In the genomic region with DNA sequence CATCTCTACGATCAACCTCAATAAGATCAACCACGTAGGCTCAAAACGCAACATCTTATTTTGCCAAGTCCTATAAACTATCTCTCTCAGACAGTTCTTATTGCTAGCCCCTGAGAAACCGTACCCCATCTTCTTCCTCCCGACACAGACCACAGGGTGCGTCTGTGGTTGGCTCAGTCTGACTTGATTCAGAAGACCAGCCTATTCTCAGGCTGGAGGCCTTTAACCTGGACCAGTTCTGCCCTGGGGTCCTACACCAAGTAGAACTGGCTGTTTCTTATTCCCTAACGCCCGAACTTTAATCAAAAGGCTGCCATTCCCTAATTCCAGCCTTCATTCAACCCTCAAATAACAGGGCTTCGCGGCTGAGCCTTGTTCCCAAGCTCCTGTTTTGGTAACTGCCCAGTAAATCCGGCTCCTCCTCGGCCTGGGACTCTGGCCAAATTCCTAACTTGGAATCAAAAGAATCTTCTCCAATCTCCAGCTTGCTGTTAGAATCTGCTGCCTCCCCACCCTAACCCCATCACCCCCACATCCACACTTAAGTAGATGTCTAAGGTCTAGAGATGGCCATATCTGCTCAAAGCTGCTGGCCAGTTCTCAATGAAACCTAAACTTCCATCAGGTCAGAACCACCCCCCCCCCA, we compare ENCODE assay signal across 7 mouse cellular contexts.
DNase-seq lines count a peak whose midpoint lies in the region; ATAC-seq lines count a peak whose summit lies in the region.

No protein-coding gene starts in this region.

- no peaks in the 10 kb centered on the region for H3K36me3 ChIP-seq in kidney, embryonic 15.5 days
- no peaks in the 10 kb centered on the region for H3K36me3 ChIP-seq in embryonic facial prominence, embryonic 15.5 days
- H3K36me3 ChIP-seq in lung, embryonic 15.5 days = no peaks in the 10 kb centered on the region

- 68% methylated on average over 12 of the region's 12 CpGs for WGBS in kidney, embryonic 15.5 days
- WGBS in embryonic facial prominence, embryonic 15.5 days = 52% methylated on average over 12 of the region's 12 CpGs
- 55% methylated on average over 12 of the region's 12 CpGs for WGBS in lung, embryonic 15.5 days

- H3K4me3 ChIP-seq in kidney, embryonic 15.5 days (replicated peaks) = no peak overlapping the region
- H3K4me3 ChIP-seq in embryonic facial prominence, embryonic 15.5 days (replicated peaks) = no peak overlapping the region
- no peak overlapping the region for H3K4me3 ChIP-seq in lung, embryonic 15.5 days

- peaks cover 9% of the 10 kb centered on the region; the same call in 1 of the 2 replicates for H3K27me3 ChIP-seq in kidney, embryonic 15.5 days
- no peaks in the 10 kb centered on the region for H3K27me3 ChIP-seq in embryonic facial prominence, embryonic 15.5 days
- H3K27me3 ChIP-seq in lung, embryonic 15.5 days = no peaks in the 10 kb centered on the region

- H3K9ac ChIP-seq in kidney, embryonic 15.5 days = no peak overlapping the region
- no peak overlapping the region for H3K9ac ChIP-seq in embryonic facial prominence, embryonic 15.5 days
- no peak overlapping the region for H3K9ac ChIP-seq in lung, embryonic 15.5 days

- no peak overlapping the region for H3K27ac ChIP-seq in kidney, embryonic 15.5 days
- no peak overlapping the region; the same call in 1 of the 2 replicates for H3K27ac ChIP-seq in embryonic facial prominence, embryonic 15.5 days (replicated peaks)
- H3K27ac ChIP-seq in lung, embryonic 15.5 days = no peak overlapping the region

- DNase-seq in kidney, adult 18-20 months = peak; percentile 54
- DNase-seq in gastrocnemius, postnatal 10 days = peak; percentile 47
- DNase-seq in cerebellum, adult 9-10 months = no peak
- no peak for DNase-seq in thymus, postnatal 0 days (ENCODE audit: low spot score)

- ATAC-seq in kidney, embryonic 15.5 days (replicated peaks; ENCODE audit: low FRiP score) = no peak
- peak; percentile 70 for ATAC-seq in embryonic facial prominence, embryonic 15.5 days (ENCODE audit: insufficient number of reproducible peaks, low FRiP score, low TSS enrichment, low read depth)
- peak; percentile 62 for ATAC-seq in lung, embryonic 15.5 days (ENCODE audit: borderline replicate concordance, extremely low read depth, low FRiP score, low TSS enrichment)

- H3K4me2 ChIP-seq in kidney, embryonic 15.5 days = no peak overlapping the region
- H3K4me2 ChIP-seq in embryonic facial prominence, embryonic 15.5 days (replicated peaks) = no peak overlapping the region
- H3K4me2 ChIP-seq in lung, embryonic 15.5 days = no peak overlapping the region

- no peaks in the 10 kb centered on the region for H3K9me3 ChIP-seq in kidney, embryonic 15.5 days (replicated peaks)
- H3K9me3 ChIP-seq in embryonic facial prominence, embryonic 15.5 days (replicated peaks) = no peaks in the 10 kb centered on the region
- H3K9me3 ChIP-seq in lung, embryonic 15.5 days = no peaks in the 10 kb centered on the region

- peaks cover 36% of the 10 kb centered on the region for H3K4me1 ChIP-seq in kidney, embryonic 15.5 days
- peaks cover 33% of the 10 kb centered on the region for H3K4me1 ChIP-seq in embryonic facial prominence, embryonic 15.5 days
- peaks cover 15% of the 10 kb centered on the region for H3K4me1 ChIP-seq in lung, embryonic 15.5 days

Comparison
In these comparisons a context has a peak if more than half of its experiments do, and no peak if none do; other contexts are left out.
1. DNase-seq: peak in kidney, adult 18-20 months (single experiment) and gastrocnemius, postnatal 10 days (single experiment); none in cerebellum, adult 9-10 months (single experiment) and thymus, postnatal 0 days (single experiment).